Mouse (Mus musculus) megakaryocyte-erythroid progenitor cell, adult 5-6 weeks (primary cell): ENCODE measurements at regions not wholly inside any gene's neighbourhood (a gene's known extent, or its start where the extent isn't known, plus 50 kb on each side); places are given as distances from the start of the nearest gene placed in this dataset.
A peak's percentile ranks its signal among the peaks of the same experiment; 100 is the strongest.

Experiments used
- ATAC-seq: replicated peaks from 2 replicates; pipeline ENCODE4 v1.8.0; 2016; ENCODE audit warnings: mild to moderate bottlenecking, inconsistent platforms; ENCODE audit not compliant: severe bottlenecking, poor library complexity, low FRiP score, low TSS enrichment

- no peak for ATAC-seq
These were observed 114.6 kb upstream of the Tom1l1 start for GRCm38 (mm10) chr11:90802569-90803363.

- ATAC-seq = no peak
These were observed 109.4 kb upstream of the Tom1l1 start for GRCm38 (mm10) chr11:90797577-90797976.

GRCm38 (mm10) chr11:90783537-90783936 lies 95.4 kb upstream of the Tom1l1 start:
- no peak for ATAC-seq

GRCm38 (mm10) chr11:90782975-90783374 lies 94.8 kb upstream of the Tom1l1 start:
- ATAC-seq = peak; percentile 52

- ATAC-seq = no peak
These were observed 87.6 kb upstream of the Tom1l1 start for GRCm38 (mm10) chr11:90775752-90776151.

- ATAC-seq = no peak
These were observed 67.8 kb upstream of the Tom1l1 start for GRCm38 (mm10) chr11:90755981-90756380.

GRCm38 (mm10) chr11:90748448-90748847 lies 60.3 kb upstream of the Tom1l1 start:
- ATAC-seq = no peak

- no peak for ATAC-seq
These were observed 53.9 kb upstream of the Tom1l1 start for GRCm38 (mm10) chr11:90741952-90742617.

- no peak for ATAC-seq
These were observed 51.3 kb upstream of the Tom1l1 start for GRCm38 (mm10) chr11:90739501-90739900.

- no peak for ATAC-seq
These were observed 50.6 kb upstream of the Tom1l1 start for GRCm38 (mm10) chr11:90738741-90739140.
